Mouse (Mus musculus): Measurements from ENCODE around the gene Gm20388. TPM values are rescaled to one million over a fixed set of nuclear protein-coding genes. Genes with fewer than 3 reads are reported as not detected.

Gm20388 gene
- polyA plus RNA-seq, 1 experiment from 2014 or later: 1.4 TPM

DNA sequence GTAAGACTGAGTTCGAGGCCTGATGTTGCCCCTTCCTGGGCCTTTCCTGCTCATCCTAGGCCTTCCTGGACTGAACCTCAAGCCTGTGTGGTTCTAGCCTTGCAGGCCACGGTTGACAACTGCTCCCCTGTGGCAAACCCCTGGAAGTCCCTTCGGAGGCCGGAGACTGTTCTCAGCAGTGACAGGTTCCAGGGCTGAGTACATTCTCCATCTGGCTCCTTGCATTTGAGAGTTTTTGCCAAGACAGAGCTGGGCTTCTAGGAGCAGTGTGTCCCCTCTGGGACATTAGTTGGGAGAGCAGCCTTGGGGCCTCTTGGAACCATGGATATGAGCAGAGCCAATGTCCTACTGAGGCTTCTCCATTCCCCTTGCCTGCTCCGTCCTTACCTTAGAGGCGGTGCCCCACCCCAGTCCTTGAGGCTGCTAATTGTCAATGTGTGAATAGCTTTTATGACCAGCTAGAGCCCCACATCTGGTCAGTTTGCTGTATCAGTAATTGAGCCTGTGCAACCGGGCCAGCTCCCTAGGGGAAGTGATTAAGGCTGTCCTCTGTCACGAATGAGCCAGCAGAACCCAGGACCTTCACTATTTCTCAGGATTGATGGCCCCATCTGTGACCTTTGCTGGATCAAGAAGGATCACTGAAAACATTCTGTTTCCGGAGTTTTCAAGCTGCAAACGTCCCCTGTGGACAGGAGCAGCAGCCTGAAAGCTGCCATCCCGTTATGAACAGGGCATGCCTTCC lies 607.2 kb downstream of the Gm20388 start:
- H3K36me3 ChIP-seq (ENCODE audit: control insufficient read depth, insufficient read depth): no peaks in the 10 kb centered on the region
- no peak overlapping the region for H3K4me3 ChIP-seq (ENCODE audit: low read depth, low read length)
- 71% methylated on average over 11 of the region's 11 CpGs for WGBS (ENCODE audit: insufficient replicate concordance)
- H3K27me3 ChIP-seq (ENCODE audit: control insufficient read depth, insufficient read depth, low read depth, low read length): no peaks in the 10 kb centered on the region
- no peaks in the 10 kb centered on the region for H3K9me3 ChIP-seq (replicated peaks; ENCODE audit: control insufficient read depth, low read length)
- H3K4me1 ChIP-seq (ENCODE audit: control insufficient read depth, low read depth, low read length): peaks cover 29% of the 10 kb centered on the region
- no peak overlapping the region for H3K27ac ChIP-seq (ENCODE audit: low read length)
- no peak overlapping the region for H3K9ac ChIP-seq (ENCODE audit: low read depth, low read length)
- no peak for ATAC-seq (ENCODE audit: low read depth)
- no peak overlapping the region for H3K4me2 ChIP-seq (ENCODE audit: low read depth, low read length)

DNA sequence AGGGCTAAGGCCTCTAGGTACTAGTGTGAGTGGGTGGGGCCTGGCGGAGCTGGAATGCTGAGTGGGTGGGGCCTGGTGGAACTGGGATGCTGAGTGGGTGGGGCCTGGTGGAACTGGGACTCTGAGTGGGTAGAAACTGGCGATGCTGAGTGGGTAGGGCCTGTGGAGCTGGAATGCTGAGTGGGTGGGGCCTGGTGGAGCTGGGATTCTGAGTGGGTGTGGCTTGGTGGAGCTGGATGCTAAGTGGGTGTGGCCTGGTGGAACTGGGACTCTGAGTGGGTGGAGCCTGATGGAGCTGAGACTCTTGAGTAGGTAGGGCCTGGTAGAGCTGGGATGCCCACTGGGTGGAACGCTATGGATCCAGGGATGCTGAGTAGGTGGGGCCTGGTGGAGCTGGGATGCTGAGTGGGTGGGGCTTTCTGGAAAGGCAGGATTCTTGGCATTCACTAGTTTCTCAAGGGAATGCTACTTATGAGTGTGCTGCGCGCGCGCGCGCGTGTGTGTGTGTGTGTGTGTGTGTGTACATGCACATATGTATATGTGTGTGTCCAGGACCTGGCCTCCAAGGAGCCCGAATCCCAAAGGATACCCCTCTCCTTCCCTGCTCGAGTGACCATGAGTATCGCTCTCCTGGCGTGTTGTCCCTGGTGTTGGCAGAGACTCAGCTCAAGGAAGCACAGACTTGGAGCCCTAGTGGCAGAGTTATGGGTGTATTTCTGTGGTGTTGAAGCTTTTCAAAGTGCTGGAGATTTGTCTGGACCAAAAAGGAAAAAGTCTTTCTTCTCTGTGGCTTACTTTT lies 608.3 kb downstream of the Gm20388 start:
- Histone ChIP-seq H3K4me3 (ENCODE audit: low read depth, low read length) (no peak overlapping the region), H3K27ac (ENCODE audit: low read length) (no peak overlapping the region), H3K9me3 (replicated peaks; ENCODE audit: control insufficient read depth, low read length) (no peaks in the 10 kb centered on the region), H3K27me3 (ENCODE audit: control insufficient read depth, insufficient read depth, low read depth, low read length) (no peaks in the 10 kb centered on the region), H3K4me1 (ENCODE audit: control insufficient read depth, low read depth, low read length) (peaks cover 26% of the 10 kb centered on the region), H3K36me3 (ENCODE audit: control insufficient read depth, insufficient read depth) (no peaks in the 10 kb centered on the region), H3K9ac (ENCODE audit: low read depth, low read length) (no peak overlapping the region), H3K4me2 (ENCODE audit: low read depth, low read length) (no peak overlapping the region)
- ATAC-seq (ENCODE audit: low read depth): peak; percentile 14; the same call in 1 of the 2 replicates
- WGBS (ENCODE audit: insufficient replicate concordance): 81% methylated on average over 14 of the region's 14 CpGs

- no peak overlapping the region for H3K4me2 ChIP-seq (ENCODE audit: low read depth, low read length)
- H3K4me1 ChIP-seq (ENCODE audit: control insufficient read depth, low read depth, low read length): peaks cover 38% of the 10 kb centered on the region
- no peak overlapping the region for H3K27ac ChIP-seq (ENCODE audit: low read length)
- H3K36me3 ChIP-seq (ENCODE audit: control insufficient read depth, insufficient read depth): no peaks in the 10 kb centered on the region
- no peak overlapping the region for H3K4me3 ChIP-seq (ENCODE audit: low read depth, low read length)
- WGBS (ENCODE audit: insufficient replicate concordance): 72% methylated on average over 15 of the region's 15 CpGs
- H3K9ac ChIP-seq (ENCODE audit: low read depth, low read length): no peak overlapping the region; the same call in 1 of the 2 replicates
- no peak for ATAC-seq (ENCODE audit: low read depth)
- H3K9me3 ChIP-seq (replicated peaks; ENCODE audit: control insufficient read depth, low read length): no peaks in the 10 kb centered on the region
- H3K27me3 ChIP-seq (ENCODE audit: control insufficient read depth, insufficient read depth, low read depth, low read length): no peaks in the 10 kb centered on the region
These were observed 609.6 kb downstream of the Gm20388 start for GRCm38 (mm10) chr8:120520287-120520686.

- no peak overlapping the region for H3K4me2 ChIP-seq (ENCODE audit: low read depth, low read length)
- peaks cover 41% of the 10 kb centered on the region for H3K4me1 ChIP-seq (ENCODE audit: control insufficient read depth, low read depth, low read length)
- H3K36me3 ChIP-seq (ENCODE audit: control insufficient read depth, insufficient read depth): no peaks in the 10 kb centered on the region
- no peaks in the 10 kb centered on the region for H3K27me3 ChIP-seq (ENCODE audit: control insufficient read depth, insufficient read depth, low read depth, low read length)
- H3K4me3 ChIP-seq (ENCODE audit: low read depth, low read length): no peak overlapping the region
- H3K9ac ChIP-seq (ENCODE audit: low read depth, low read length): no peak overlapping the region; the same call in 1 of the 2 replicates
- no peaks in the 10 kb centered on the region for H3K9me3 ChIP-seq (replicated peaks; ENCODE audit: control insufficient read depth, low read length)
- 72% methylated on average over 20 of the region's 20 CpGs for WGBS (ENCODE audit: insufficient replicate concordance)
- H3K27ac ChIP-seq (ENCODE audit: low read length): no peak overlapping the region
- no peak for ATAC-seq (ENCODE audit: low read depth)
These were observed 610.3 kb downstream of the Gm20388 start for GRCm38 (mm10) chr8:120520707-120521590.

DNA sequence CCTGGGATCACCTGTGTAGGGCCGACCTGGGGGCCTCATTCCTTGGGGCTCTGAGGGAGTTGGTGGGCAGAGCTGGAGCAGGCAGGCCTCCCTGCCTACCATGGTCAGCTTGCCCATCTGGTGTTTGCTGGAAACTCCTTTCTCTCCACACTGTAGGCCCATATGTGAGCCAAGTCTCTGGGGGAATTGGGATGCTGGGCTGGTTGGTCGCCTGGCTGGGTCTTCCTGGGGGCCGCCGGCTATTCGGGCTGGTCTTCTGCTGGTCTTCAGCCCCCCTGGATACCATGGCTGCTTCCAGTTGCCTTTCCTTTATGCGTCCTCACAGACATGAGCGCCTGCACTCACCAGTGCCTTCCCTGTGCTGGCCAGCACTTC lies 610.9 kb downstream of the Gm20388 start:
- H3K27ac ChIP-seq (ENCODE audit: low read length): no peak overlapping the region

GRCm38 (mm10) chr8:120523641-120524040 lies 613.0 kb downstream of the Gm20388 start:
- Histone ChIP-seq H3K9ac (ENCODE audit: low read depth, low read length) (no peak overlapping the region), H3K9me3 (replicated peaks; ENCODE audit: control insufficient read depth, low read length) (no peaks in the 10 kb centered on the region), H3K27me3 (ENCODE audit: control insufficient read depth, insufficient read depth, low read depth, low read length) (no peaks in the 10 kb centered on the region), H3K36me3 (ENCODE audit: control insufficient read depth, insufficient read depth) (no peaks in the 10 kb centered on the region), H3K27ac (ENCODE audit: low read length) (no peak overlapping the region), H3K4me3 (ENCODE audit: low read depth, low read length) (no peak overlapping the region), H3K4me2 (ENCODE audit: low read depth, low read length) (no peak overlapping the region), H3K4me1 (ENCODE audit: control insufficient read depth, low read depth, low read length) (peaks cover 57% of the 10 kb centered on the region)
- WGBS (ENCODE audit: insufficient replicate concordance): 62% methylated on average over 7 of the region's 7 CpGs
- ATAC-seq (ENCODE audit: low read depth): no peak

More for the DNA sequence above, 610.9 kb downstream of the Gm20388 start:
- no peaks in the 10 kb centered on the region for H3K36me3 ChIP-seq (ENCODE audit: control insufficient read depth, insufficient read depth)
- no peak overlapping the region for H3K4me3 ChIP-seq (ENCODE audit: low read depth, low read length)
- H3K9ac ChIP-seq (ENCODE audit: low read depth, low read length): no peak overlapping the region
- WGBS (ENCODE audit: insufficient replicate concordance): 71% methylated on average over 7 of the region's 7 CpGs
- no peak overlapping the region for H3K4me2 ChIP-seq (ENCODE audit: low read depth, low read length)
- no peaks in the 10 kb centered on the region for H3K9me3 ChIP-seq (replicated peaks; ENCODE audit: control insufficient read depth, low read length)
- ATAC-seq (ENCODE audit: low read depth): no peak
- H3K4me1 ChIP-seq (ENCODE audit: control insufficient read depth, low read depth, low read length): peaks cover 42% of the 10 kb centered on the region
- no peaks in the 10 kb centered on the region for H3K27me3 ChIP-seq (ENCODE audit: control insufficient read depth, insufficient read depth, low read depth, low read length)

DNA sequence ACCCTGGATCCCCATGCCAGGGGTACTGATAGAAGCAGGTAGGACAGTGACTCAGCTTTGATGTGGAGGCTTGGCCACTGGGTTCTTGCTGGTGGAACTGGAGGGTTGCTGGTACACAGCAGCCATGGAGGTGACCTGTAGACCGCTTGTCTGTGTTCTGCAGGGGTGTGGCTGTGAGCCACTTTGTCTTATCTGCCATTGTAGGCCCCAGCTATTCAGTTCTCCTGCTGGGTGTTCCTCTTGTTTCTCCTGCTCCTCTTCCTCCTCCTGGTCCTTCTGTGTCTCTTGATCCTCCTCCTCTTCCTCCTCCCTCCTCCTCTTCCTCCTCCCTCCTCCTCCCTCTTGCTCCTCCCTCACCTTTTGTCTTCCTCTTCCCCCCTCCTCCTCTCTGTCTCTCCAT lies 614.5 kb downstream of the Gm20388 start:
- Histone ChIP-seq H3K9me3 (replicated peaks; ENCODE audit: control insufficient read depth, low read length) (no peaks in the 10 kb centered on the region), H3K36me3 (ENCODE audit: control insufficient read depth, insufficient read depth) (no peaks in the 10 kb centered on the region), H3K4me1 (ENCODE audit: control insufficient read depth, low read depth, low read length) (peaks cover 65% of the 10 kb centered on the region), H3K27ac (ENCODE audit: low read length) (no peak overlapping the region), H3K4me2 (ENCODE audit: low read depth, low read length) (peak overlapping the region; percentile 30), H3K9ac (ENCODE audit: low read depth, low read length) (no peak overlapping the region; the same call in 1 of the 2 replicates), H3K27me3 (ENCODE audit: control insufficient read depth, insufficient read depth, low read depth, low read length) (no peaks in the 10 kb centered on the region), H3K4me3 (ENCODE audit: low read depth, low read length) (no peak overlapping the region)
- 0 out of 2 replicates have a peak, but pooled peaks have one; percentile 31 for ATAC-seq (ENCODE audit: low read depth)
- WGBS (ENCODE audit: insufficient replicate concordance): 14% methylated on average over 1 of the region's 1 CpGs

DNA sequence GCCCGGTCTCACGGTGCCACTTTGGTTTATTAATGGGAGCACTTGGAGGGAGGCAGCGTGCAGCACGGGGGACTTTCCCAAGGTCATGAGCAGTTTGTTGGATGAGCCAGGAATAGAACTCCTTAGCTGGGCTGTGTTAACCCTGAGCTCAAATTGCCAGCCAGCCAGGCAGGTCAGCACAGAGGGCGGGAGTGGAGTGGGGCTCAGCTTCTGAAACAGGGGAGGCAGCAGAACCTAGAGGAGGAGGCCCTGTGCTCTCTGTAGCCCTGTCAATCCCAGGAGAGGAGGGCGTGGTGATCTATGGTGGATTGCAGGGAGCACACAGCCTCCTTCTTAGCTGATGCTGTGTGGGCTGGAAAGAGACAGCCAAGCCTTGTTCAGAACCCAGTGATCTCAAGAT lies 615.2 kb downstream of the Gm20388 start:
- WGBS (ENCODE audit: insufficient replicate concordance): 55% methylated on average over 6 of the region's 6 CpGs
- no peak overlapping the region for H3K27ac ChIP-seq (ENCODE audit: low read length)
- H3K27me3 ChIP-seq (ENCODE audit: control insufficient read depth, insufficient read depth, low read depth, low read length): no peaks in the 10 kb centered on the region
- H3K4me3 ChIP-seq (ENCODE audit: low read depth, low read length): no peak overlapping the region
- ATAC-seq (ENCODE audit: low read depth): no peak
- H3K4me1 ChIP-seq (ENCODE audit: control insufficient read depth, low read depth, low read length): peaks cover 58% of the 10 kb centered on the region
- H3K4me2 ChIP-seq (ENCODE audit: low read depth, low read length): no peak overlapping the region
- H3K9ac ChIP-seq (ENCODE audit: low read depth, low read length): peak overlapping the region; percentile 4; the same call in 1 of the 2 replicates
- H3K36me3 ChIP-seq (ENCODE audit: control insufficient read depth, insufficient read depth): no peaks in the 10 kb centered on the region
- H3K9me3 ChIP-seq (replicated peaks; ENCODE audit: control insufficient read depth, low read length): no peaks in the 10 kb centered on the region

All from liver, embryonic 16.5 days (tissue).